ENCODE assay signal across 18 mouse cellular contexts in the genomic region with DNA sequence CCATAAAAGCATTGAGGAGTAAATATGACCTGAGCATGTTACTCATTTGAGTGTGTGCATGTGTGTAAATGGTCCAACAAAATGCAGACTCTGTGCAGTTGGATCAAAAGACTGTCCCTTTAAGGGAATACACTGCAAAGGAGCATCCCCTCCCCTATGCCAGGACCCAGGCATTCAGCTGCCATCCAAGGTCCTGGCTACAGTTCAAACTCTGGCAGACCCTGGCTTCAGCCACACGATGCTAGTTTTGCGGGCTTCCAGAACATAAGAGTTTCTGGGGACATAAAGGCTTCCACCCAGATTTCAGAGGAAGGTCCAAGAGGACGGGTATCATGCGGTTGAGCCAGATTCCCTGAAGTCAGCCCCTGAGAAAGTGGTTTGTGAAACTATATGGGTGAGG.
"Had no signal": no experiment of that assay in that cellular context is flagged by ENCODE, and none has a peak within 500 bp of the region (broad histone marks: within the 10 kb centered on the region; RNA-seq: fewer than 3 reads in every experiment).

No protein-coding gene starts in this region.

- H3K27me3 ChIP-seq: lung, embryonic 15.5 days; midbrain, embryonic 12.5 days; neural tube, embryonic 12.5 days; stomach, embryonic 15.5 days had no signal

- H3K27ac ChIP-seq: lung, embryonic 15.5 days; macrophage; midbrain, embryonic 12.5 days; neural tube, embryonic 12.5 days; stomach, embryonic 15.5 days; stomach, postnatal 0 days had no signal

- ATAC-seq: liver, postnatal 0 days; lung, postnatal 0 days; midbrain, embryonic 16.5 days had no signal

- DNase-seq: liver, postnatal 0 days; lung, adult 2 months; lung, postnatal 14 days; lung, postnatal 36 days; midbrain, embryonic 14.5 days; right cerebral cortex, postnatal 14 days; thymus, adult 2 months; thymus, postnatal 25 days; thymus, postnatal 4 days had no signal

- H3K4me2 ChIP-seq: lung, embryonic 15.5 days; midbrain, embryonic 12.5 days; neural tube, embryonic 12.5 days; stomach, embryonic 15.5 days had no signal

- H3K9ac ChIP-seq: liver, postnatal 0 days; lung, embryonic 15.5 days; midbrain, embryonic 12.5 days; neural tube, embryonic 12.5 days; stomach, embryonic 15.5 days had no signal

- H3K4me1 ChIP-seq: megakaryocyte, embryonic 14.5 days had no signal

- H3K4me3 ChIP-seq: lung, embryonic 15.5 days; megakaryocyte, embryonic 14.5 days; midbrain, embryonic 12.5 days; neural tube, embryonic 12.5 days; stomach, embryonic 15.5 days had no signal

- H3K36me3 ChIP-seq: lung, embryonic 15.5 days; midbrain, embryonic 12.5 days; neural tube, embryonic 12.5 days; stomach, embryonic 15.5 days had no signal

- H3K9me3 ChIP-seq: lung, embryonic 15.5 days; midbrain, embryonic 12.5 days; neural tube, embryonic 12.5 days; stomach, embryonic 15.5 days had no signal
